Mouse (Mus musculus) spleen, adult 2 months (tissue): Measurements from ENCODE around the gene C730034F03Rik.

ENCODE experiments used
- CTCF ChIP-seq: fragments of 200-500 bp; IDR thresholded peaks from 2 replicates; pipeline ENCODE4 v1.5.1; 2011; ENCODE audit warnings: mild to moderate bottlenecking, inconsistent platforms; ENCODE audit not compliant: insufficient read depth, insufficient read length, insufficient replicate concordance; ENCODE audit errors: extremely low read depth
- POLR2A ChIP-seq: fragments of 200-500 bp; IDR thresholded peaks from 2 replicates; pipeline ENCODE4 v1.6.1; 2011; ENCODE audit warnings: low read depth, low read length, inconsistent platforms

DNA sequence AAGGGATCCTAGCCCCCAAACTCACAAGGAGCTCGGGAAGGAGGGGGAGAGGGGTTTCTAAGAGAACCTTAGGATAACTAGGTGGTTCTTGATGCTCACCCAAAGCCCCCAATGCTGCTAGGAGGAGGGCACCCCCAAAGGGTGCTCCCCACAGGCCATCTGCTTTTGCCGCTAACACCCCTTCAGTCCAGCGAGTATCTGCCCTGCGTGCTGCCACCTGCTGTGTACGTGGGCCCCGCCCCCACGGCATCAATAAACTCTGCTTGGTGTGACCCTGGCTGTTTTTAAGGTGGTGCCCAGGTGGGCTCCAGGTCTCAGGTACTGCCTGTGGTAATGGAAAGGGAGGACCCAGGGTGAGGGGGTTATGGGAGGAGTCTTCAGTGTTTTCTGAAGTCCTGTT is 32.8 kb downstream of the C730034F03Rik start:
- TF ChIP-seq CTCF, result no peak
- no peak for TF ChIP-seq POLR2A
